Mouse (Mus musculus) adrenal gland, postnatal 4 days (tissue): ENCODE results near the gene Nid1. TPM values are rescaled to one million over a fixed set of nuclear protein-coding genes. Genes with fewer than 3 reads are reported as not detected.

ENCODE experiments used
- DNase-seq, 2 experiments: peaks; one replicate each; pipeline ENCODE4 v3.0.0; 2021 to 2022; ENCODE audit warnings: low spot score in 2 of 2, mixed read lengths in 2 of 2
- total RNA-seq, 2 experiments: library from RNA; stranded (reverse); gene quantifications; 2 replicates each; pipeline ENCODE4 v1.2.3; 2021

Nid1 gene
- total RNA-seq, 2 experiments from 2014 or later, result 156 to 160 TPM

GRCm38 (mm10) chr13:13485682-13486081 is 48.3 kb downstream of the Nid1 start:
- DNase-seq, result no peak

- no peak for DNase-seq
Observed at GRCm38 (mm10) chr13:13487851-13488250, 50.5 kb downstream of the Nid1 start.

- DNase-seq, result no peak
Observed at GRCm38 (mm10) chr13:13489861-13490260, 52.5 kb downstream of the Nid1 start.

- DNase-seq, result no peak
Observed at GRCm38 (mm10) chr13:13492151-13492550, 54.8 kb downstream of the Nid1 start.

GRCm38 (mm10) chr13:13493517-13493916 is 56.2 kb downstream of the Nid1 start:
- no peak for DNase-seq

GRCm38 (mm10) chr13:13498022-13498421 is 60.7 kb downstream of the Nid1 start:
- no peak for DNase-seq

GRCm38 (mm10) chr13:13502406-13502805 is 65.1 kb downstream of the Nid1 start:
- DNase-seq, result no peak

GRCm38 (mm10) chr13:13503695-13504386 is 66.5 kb downstream of the Nid1 start:
- DNase-seq, result no peak

- no peak for DNase-seq
Observed at GRCm38 (mm10) chr13:13505063-13505462, 67.7 kb downstream of the Nid1 start.

GRCm38 (mm10) chr13:13506556-13506955 is 69.2 kb downstream of the Nid1 start:
- DNase-seq, result no peak

- no peak for DNase-seq
Observed at GRCm38 (mm10) chr13:13514861-13515260, 77.5 kb downstream of the Nid1 start.

GRCm38 (mm10) chr13:13516376-13517225 is 79.2 kb downstream of the Nid1 start:
- peak; percentile 71 to 72 for DNase-seq

GRCm38 (mm10) chr13:13518114-13518513 is 80.8 kb downstream of the Nid1 start:
- DNase-seq, result no peak

- no peak for DNase-seq
Observed at GRCm38 (mm10) chr13:13520436-13520835, 83.1 kb downstream of the Nid1 start.

GRCm38 (mm10) chr13:13523625-13524584 is 86.6 kb downstream of the Nid1 start:
- DNase-seq, result no peak

GRCm38 (mm10) chr13:13525205-13525604 is 87.9 kb downstream of the Nid1 start:
- no peak for DNase-seq

GRCm38 (mm10) chr13:13525877-13526276 is 88.5 kb downstream of the Nid1 start:
- no peak for DNase-seq

- no peak for DNase-seq
Observed at GRCm38 (mm10) chr13:13529115-13529542, 91.8 kb downstream of the Nid1 start.

- DNase-seq, result no peak
Observed at GRCm38 (mm10) chr13:13530913-13531312, 93.6 kb downstream of the Nid1 start.

- DNase-seq, result no peak
Observed at GRCm38 (mm10) chr13:13531923-13532322, 94.6 kb downstream of the Nid1 start.

GRCm38 (mm10) chr13:13536555-13536954 is 99.2 kb downstream of the Nid1 start:
- no peak for DNase-seq
